Mouse (Mus musculus) sigmoid colon, adult 10 weeks (tissue): ENCODE results near the gene Fam199x. TPM values are rescaled to one million over a fixed set of nuclear protein-coding genes. Genes with fewer than 3 reads are reported as not detected.

Experiments used
- polyA plus RNA-seq: library from polyadenylated mRNA; stranded (reverse); fragments of 350-450 nt; fragmentation: Illumina TruSeq; extraction: RNeasy Lipid Tissue Mini Kit (QIAGEN cat#74804); gene quantifications from one replicate; pipeline ENCODE4 v1.2.3, GENCODE M21; 2014; ENCODE audit warnings: low read depth, low replicate concordance

The Fam199x gene
- 27.0 TPM for polyA plus RNA-seq

GRCm38 (mm10) chrX:137049425-137050225 is at the start of gene Fam199x:
TSS of gene Fam199x (plus strand) at chrX:137049594.

GRCm38 (mm10) chrX:137038000-137038483 is 11.4 kb upstream of the Fam199x start, which contains the start of gene Slc25a53:
TSS of gene Slc25a53 (minus strand) at chrX:137038302.

GRCm38 (mm10) chrX:137121718-137122117 is 72.3 kb downstream of the Fam199x start, which contains the start of gene Esx1:
TSS of gene Esx1 (minus strand) at chrX:137122083.

Other genes starting within 250 kb of the Fam199x start
- 12.1 TPM for gene Plp1, start 226.9 kb upstream of the Fam199x start, polyA plus RNA-seq
- 0.79 TPM for gene Rab9b, start 180.8 kb upstream of the Fam199x start, polyA plus RNA-seq
- not detected for gene H2bfm, start 122.3 kb upstream of the Fam199x start, polyA plus RNA-seq
- gene Tmsb15b2, start 74.1 kb upstream of the Fam199x start, polyA plus RNA-seq = 89.5 TPM
- gene Tmsb15l, start 72.7 kb upstream of the Fam199x start, polyA plus RNA-seq = 13.6 TPM
- gene Tmsb15b1, start 72.7 kb upstream of the Fam199x start, polyA plus RNA-seq = 10.3 TPM
- 3.4 TPM for gene Zcchc18, start 56.4 kb upstream of the Fam199x start, polyA plus RNA-seq
- gene Slc25a53, start 11.3 kb upstream of the Fam199x start, polyA plus RNA-seq = 9.4 TPM
- gene Esx1, start 72.5 kb downstream of the Fam199x start, polyA plus RNA-seq = not detected